10 mouse cellular contexts compared by ENCODE assay signal in the genomic region with DNA sequence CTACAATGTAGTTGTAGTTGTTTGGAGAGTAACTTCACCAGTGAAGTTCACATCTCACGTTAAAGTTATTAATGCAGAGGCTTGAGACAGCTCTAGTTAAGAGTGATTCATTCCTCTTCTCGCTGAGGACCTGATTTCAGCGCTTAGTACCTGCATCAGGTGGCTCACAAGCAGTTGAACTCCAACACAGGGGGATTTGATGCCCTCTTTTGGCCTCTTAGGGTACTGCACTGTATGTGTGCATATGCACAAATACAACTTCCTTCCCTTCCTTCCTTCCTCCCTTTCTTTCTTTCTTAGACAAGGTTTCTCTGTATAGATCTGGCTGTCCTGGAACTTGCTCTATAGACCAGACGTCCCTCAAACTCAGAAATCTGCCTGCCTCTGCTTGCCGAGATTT. TPM values are rescaled to one million over a fixed set of nuclear protein-coding genes. Genes with fewer than 3 reads are reported as not detected.
A peak's percentile ranks its signal among the peaks of the same experiment; 100 is the strongest.
DNase-seq lines count a peak whose midpoint lies in the region; TF ChIP-seq lines count a peak whose summit lies in the region.
"Had no signal": no experiment of that assay in that cellular context is flagged by ENCODE, and none has a peak within 500 bp of the region (broad histone marks: within the 10 kb centered on the region; RNA-seq: fewer than 3 reads in every experiment).

No protein-coding gene starts in this region.

- H3K4me3 ChIP-seq in embryonic fibroblast, embryonic 13.5 days (ENCODE audit: insufficient read depth, low read length): no peak overlapping the region

- no peaks in the 10 kb centered on the region for H3K4me1 ChIP-seq in embryonic fibroblast, embryonic 13.5 days (ENCODE audit: control insufficient read depth, insufficient read depth, low read length)

- no peak for TF ChIP-seq POLR2A in embryonic fibroblast, embryonic 13.5 days (IDR thresholded peaks at IDR 0.05; ENCODE audit: low read depth, low read length)

- H3K27ac ChIP-seq in embryonic fibroblast, embryonic 13.5 days (ENCODE audit: insufficient read depth, low read length): no peak overlapping the region

- peak; percentile 21 for DNase-seq in cerebellum, adult 9-11 months
- DNase-seq in cerebellum, adult 9-10 months: no peak
- DNase-seq in layer of hippocampus, postnatal 10 days (ENCODE audit: low spot score in 2 of 2): peak; percentile 11 to 27
- no peak for DNase-seq in layer of hippocampus, adult 9-11 months
- peak; percentile 47 for DNase-seq in 416B (ENCODE audit: low read depth)
- no peak for DNase-seq in right cerebral cortex, adult 2 months (ENCODE audit: low spot score in 2 of 2)
- no peak for DNase-seq in adrenal gland, postnatal 10 days
- DNase-seq: thymus, adult 18-20 months had no signal

- 0 out of 2 replicates have a peak, but pooled peaks have one; percentile 4 for TF ChIP-seq CTCF in embryonic fibroblast, embryonic 13.5 days (IDR thresholded peaks at IDR 0.05; ENCODE audit: borderline replicate concordance, insufficient read depth, low read length)

RNA-seq across cellular contexts. Expression of gene Zcchc14, which starts 21.8 kb away (rescaled TPM):
- total RNA-seq in layer of hippocampus, postnatal 10 days (2021): 10 to 100 TPM; 93.9 to 95.2 TPM
- 55.5 and 64.8 TPM in 2 replicates for polyA plus RNA-seq in embryonic fibroblast, embryonic 13.5 days (2011; ENCODE audit: insufficient read length, low read depth, missing spikeins)
- total RNA-seq in adrenal gland, postnatal 10 days (2021): 10 to 100 TPM; 38.0 to 47.6 TPM

RNA-seq across cellular contexts. Expression of gene Jph3, which starts 54.9 kb away (rescaled TPM):
- total RNA-seq in layer of hippocampus, postnatal 10 days (2021): 100 to 1,000 TPM; 155 TPM
- polyA plus RNA-seq in embryonic fibroblast, embryonic 13.5 days (2011; ENCODE audit: insufficient read length, low read depth, missing spikeins): not detected in 2 replicates
- 1 to 10 TPM; 2.7 to 4.6 TPM for total RNA-seq in adrenal gland, postnatal 10 days (2021)
- polyA plus RNA-seq: inflammation-experienced regulatory T-cells, adult 6 months had no signal

Comparison
In these comparisons a context has a peak if more than half of its experiments do, and no peak if none do; other contexts are left out.
1. DNase-seq: peak in cerebellum, adult 9-11 months (single experiment), layer of hippocampus, postnatal 10 days (2 of 2) and 416B (single experiment); none in cerebellum, adult 9-10 months (single experiment), layer of hippocampus, adult 9-11 months (single experiment), right cerebral cortex, adult 2 months (0 of 2) and adrenal gland, postnatal 10 days (single experiment).
2. RNA of gene Jph3, which starts 54.9 kb away (total RNA-seq): 155 TPM in layer of hippocampus, postnatal 10 days; 2.7 to 4.6 TPM in adrenal gland, postnatal 10 days; every median in the first group is over 10 times any median in the second.